Mouse (Mus musculus) spleen, adult 2 months (tissue): ENCODE results near the gene Hacd1. TPM values are rescaled to one million over a fixed set of nuclear protein-coding genes. Genes with fewer than 3 reads are reported as not detected.

Experiments used
- DNase-seq, 2 experiments: peaks; one replicate each; pipeline versions ENCODE4 v3.0.0 to v3.0.0-alpha.2; 2012 to 2021; ENCODE audit warnings: low spot score in 2 of 2, low read depth in 1 of 2
- H3K27ac ChIP-seq: fragments of 200-500 bp; 2 replicates; pipeline ENCODE4 v1.5.1; 2012; ENCODE audit warnings: low read length, inconsistent platforms; ENCODE audit not compliant: insufficient read depth
- H3K27me3 ChIP-seq: fragments of 200-500 bp; 2 replicates; pipeline ENCODE4 v1.6.1; 2012; ENCODE audit warnings: mild to moderate bottlenecking, moderate library complexity, low read length, inconsistent platforms; ENCODE audit not compliant: control insufficient read depth, insufficient read depth
- H3K36me3 ChIP-seq: fragments of 200-500 bp; 2 replicates; pipeline ENCODE4 v1.6.1; 2012; ENCODE audit warnings: mild to moderate bottlenecking, low read length, inconsistent platforms; ENCODE audit not compliant: control insufficient read depth, insufficient read depth
- H3K4me1 ChIP-seq: fragments of 200-500 bp; 2 replicates; pipeline ENCODE4 v1.6.1; 2011; ENCODE audit warnings: inconsistent platforms; ENCODE audit not compliant: control insufficient read depth, insufficient read depth, insufficient read length
- H3K4me3 ChIP-seq: fragments of 200-500 bp; 2 replicates; pipeline ENCODE4 v1.5.1; 2011; ENCODE audit warnings: mild to moderate bottlenecking, inconsistent platforms; ENCODE audit not compliant: insufficient read depth, insufficient read length; ENCODE audit errors: extremely low read depth
- CTCF ChIP-seq: fragments of 200-500 bp; IDR thresholded peaks from 2 replicates; pipeline ENCODE4 v1.5.1; 2011; ENCODE audit warnings: mild to moderate bottlenecking, inconsistent platforms; ENCODE audit not compliant: insufficient read depth, insufficient read length, insufficient replicate concordance; ENCODE audit errors: extremely low read depth
- POLR2A ChIP-seq: fragments of 200-500 bp; IDR thresholded peaks from 2 replicates; pipeline ENCODE4 v1.6.1; 2011; ENCODE audit warnings: low read depth, low read length, inconsistent platforms
- WGBS: fragments of 180-500 bp; shearing (Covaris S2); methylation state at CpG from one replicate; pipeline ENCODE4 v1.1.7; 2018; 5-methylcytosine and 5-hydroxymethylcytosine counted together
- polyA plus RNA-seq: library from polyadenylated mRNA; depleted of rRNA; stranded (reverse); fragments of >200 nt; gene quantifications from 2 replicates; pipeline ENCODE4 v1.2.3, GENCODE M21; 2012

Hacd1 gene
- polyA plus RNA-seq, 1 experiment, result 4.7 TPM

GRCm38 (mm10) chr2:14041249-14041648 is 14.7 kb downstream of the Hacd1 start:
- no peak for DNase-seq
- Histone ChIP-seq H3K27me3 (no peaks in the 10 kb centered on the region), H3K27ac (no peak overlapping the region), H3K4me1 (no peaks in the 10 kb centered on the region), H3K36me3 (no peaks in the 10 kb centered on the region), H3K4me3 (no peak overlapping the region)
- TF ChIP-seq CTCF, result no peak
- WGBS, result 89% methylated on average over 2 of the region's 2 CpGs

DNA sequence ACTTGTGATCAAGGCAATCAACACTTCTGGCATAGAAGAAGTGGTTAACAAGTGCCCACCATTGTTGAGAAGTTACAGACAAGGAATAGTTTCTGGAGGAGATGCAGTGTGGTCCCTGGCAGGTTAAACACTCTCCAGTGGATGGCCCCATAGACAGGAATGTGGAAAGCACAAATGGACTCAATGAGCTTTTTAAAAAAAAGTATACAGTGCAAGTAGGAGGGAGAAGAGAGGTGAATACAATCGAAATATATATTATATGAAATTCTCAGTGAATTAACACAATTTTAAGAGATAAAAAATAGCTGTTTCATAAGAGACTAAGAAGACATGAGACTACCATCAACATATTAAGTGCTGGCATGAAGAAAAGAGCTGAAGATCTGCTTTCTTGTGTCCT is 36.7 kb downstream of the Hacd1 start:
- Histone ChIP-seq H3K4me3 (no peak overlapping the region), H3K27me3 (no peaks in the 10 kb centered on the region), H3K36me3 (no peaks in the 10 kb centered on the region), H3K4me1 (no peaks in the 10 kb centered on the region), H3K27ac (no peak overlapping the region)
- no peak for TF ChIP-seq CTCF
- no peak for TF ChIP-seq POLR2A
- no peak for DNase-seq
- 93% methylated on average over 1 of the region's 1 CpGs for WGBS

- no peak overlapping the region for H3K27ac ChIP-seq
- no peaks in the 10 kb centered on the region for H3K27me3 ChIP-seq
- H3K36me3 ChIP-seq, result no peaks in the 10 kb centered on the region
- WGBS, result 95% methylated on average over 1 of the region's 1 CpGs
- no peaks in the 10 kb centered on the region for H3K4me1 ChIP-seq
- H3K4me3 ChIP-seq, result no peak overlapping the region
- no peak for DNase-seq
- TF ChIP-seq POLR2A (no peak), CTCF (no peak)
Measured at GRCm38 (mm10) chr2:14005121-14005520, 50.8 kb downstream of the Hacd1 start.

DNA sequence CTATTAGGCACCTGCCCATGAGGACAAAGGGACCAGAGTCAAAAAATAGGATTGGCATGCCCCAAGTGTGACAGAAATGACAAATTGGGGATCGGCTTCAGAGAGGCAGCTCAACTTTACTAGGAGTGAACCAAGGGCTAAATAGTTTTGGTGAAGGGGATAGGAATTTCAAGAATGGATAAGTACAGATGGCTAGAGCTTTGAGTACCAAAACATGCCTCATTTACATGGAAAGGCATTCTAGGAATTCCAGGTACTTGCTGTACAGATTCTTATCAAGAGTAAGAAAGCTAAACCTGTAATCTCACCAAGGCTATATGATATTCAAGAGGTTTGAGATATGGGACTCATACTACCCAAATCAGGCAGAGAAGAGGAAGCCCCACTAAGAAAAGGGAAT is 95.8 kb downstream of the Hacd1 start:
- TF ChIP-seq POLR2A (no peak), CTCF (no peak)
- Histone ChIP-seq H3K27ac (no peak overlapping the region), H3K36me3 (no peaks in the 10 kb centered on the region), H3K4me3 (no peak overlapping the region), H3K27me3 (no peaks in the 10 kb centered on the region), H3K4me1 (no peaks in the 10 kb centered on the region)
- no peak for DNase-seq
- 98% methylated on average over 1 of the region's 1 CpGs for WGBS

GRCm38 (mm10) chr2:13956463-13956862 is 99.5 kb downstream of the Hacd1 start:
- no peak overlapping the region for H3K4me3 ChIP-seq
- H3K36me3 ChIP-seq, result no peaks in the 10 kb centered on the region
- 67% methylated on average over 2 of the region's 2 CpGs for WGBS
- no peak for DNase-seq
- H3K27me3 ChIP-seq, result no peaks in the 10 kb centered on the region
- no peak overlapping the region for H3K27ac ChIP-seq
- no peaks in the 10 kb centered on the region for H3K4me1 ChIP-seq
- TF ChIP-seq CTCF (no peak), POLR2A (no peak)

DNA sequence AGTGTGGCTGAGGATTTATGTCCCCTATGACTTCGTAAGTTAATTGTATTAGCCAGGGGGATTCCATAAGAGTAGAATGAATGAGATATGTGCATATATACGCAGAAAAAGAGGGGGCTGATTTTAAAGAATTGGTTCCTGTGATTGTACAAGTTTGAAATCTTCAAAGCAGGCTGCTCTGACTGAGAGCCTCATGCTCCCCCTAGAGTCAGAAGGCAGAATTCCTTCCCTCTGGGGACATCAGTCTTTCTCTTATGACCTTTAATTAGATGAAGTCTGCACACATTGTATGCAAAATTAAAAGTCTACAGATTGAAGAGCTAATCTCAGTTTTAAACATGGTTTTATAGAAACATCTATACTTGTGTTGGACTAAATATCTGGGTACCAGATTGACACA is 117.8 kb downstream of the Hacd1 start:
- Histone ChIP-seq H3K27ac (no peak overlapping the region), H3K4me3 (no peak overlapping the region), H3K36me3 (no peaks in the 10 kb centered on the region), H3K4me1 (no peaks in the 10 kb centered on the region), H3K27me3 (no peaks in the 10 kb centered on the region)
- peak in 1 of 2 experiments; percentile 4 for DNase-seq
- 52% methylated on average over 2 of the region's 2 CpGs for WGBS
- no peak for TF ChIP-seq POLR2A
- peak; percentile 14; the same call in 1 of the 2 replicates for TF ChIP-seq CTCF

DNA sequence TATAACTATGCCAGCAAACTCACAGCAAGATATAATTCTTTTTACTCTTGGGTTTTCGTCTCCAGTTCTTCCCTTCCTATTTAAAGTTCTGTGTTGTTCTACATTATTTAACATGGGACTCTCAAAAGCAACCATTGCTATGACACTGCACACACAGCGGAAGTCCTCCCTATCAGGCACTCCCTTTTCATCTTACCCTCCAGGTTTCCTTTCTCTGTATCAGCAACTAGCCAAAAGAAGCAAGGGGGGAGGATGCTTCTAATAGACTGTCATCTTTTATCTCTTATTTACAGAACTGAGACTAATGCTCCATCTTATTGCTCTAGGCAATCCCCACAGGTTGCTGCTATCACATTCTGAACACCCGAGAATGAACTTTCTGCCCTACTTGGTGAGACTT is 120.6 kb downstream of the Hacd1 start:
- WGBS, result 84% methylated on average over 3 of the region's 3 CpGs
- no peaks in the 10 kb centered on the region for H3K27me3 ChIP-seq
- TF ChIP-seq POLR2A, result no peak
- no peak for TF ChIP-seq CTCF
- H3K36me3 ChIP-seq, result no peaks in the 10 kb centered on the region
- H3K4me1 ChIP-seq, result no peaks in the 10 kb centered on the region
- DNase-seq, result no peak
- H3K27ac ChIP-seq, result no peak overlapping the region
- H3K4me3 ChIP-seq, result no peak overlapping the region
